Mouse (Mus musculus) frontal cortex, postnatal 14 days (tissue): ENCODE measurements around the gene Fndc7.
"Not testable (repeated sequence)": the region's sequence is repeated elsewhere in the genome, so short reads cannot be mapped to it uniquely, and the experiment has no call there.

Source experiments
- DNase-seq, 2 experiments: peaks; one replicate each; pipeline ENCODE4 v3.0.0; 2022; ENCODE audit warnings: low spot score in 2 of 2

Fndc7 gene

GRCm38 (mm10) chr3:108853266-108853665 lies 36.5 kb downstream of the Fndc7 start:
- no peak for DNase-seq

DNA sequence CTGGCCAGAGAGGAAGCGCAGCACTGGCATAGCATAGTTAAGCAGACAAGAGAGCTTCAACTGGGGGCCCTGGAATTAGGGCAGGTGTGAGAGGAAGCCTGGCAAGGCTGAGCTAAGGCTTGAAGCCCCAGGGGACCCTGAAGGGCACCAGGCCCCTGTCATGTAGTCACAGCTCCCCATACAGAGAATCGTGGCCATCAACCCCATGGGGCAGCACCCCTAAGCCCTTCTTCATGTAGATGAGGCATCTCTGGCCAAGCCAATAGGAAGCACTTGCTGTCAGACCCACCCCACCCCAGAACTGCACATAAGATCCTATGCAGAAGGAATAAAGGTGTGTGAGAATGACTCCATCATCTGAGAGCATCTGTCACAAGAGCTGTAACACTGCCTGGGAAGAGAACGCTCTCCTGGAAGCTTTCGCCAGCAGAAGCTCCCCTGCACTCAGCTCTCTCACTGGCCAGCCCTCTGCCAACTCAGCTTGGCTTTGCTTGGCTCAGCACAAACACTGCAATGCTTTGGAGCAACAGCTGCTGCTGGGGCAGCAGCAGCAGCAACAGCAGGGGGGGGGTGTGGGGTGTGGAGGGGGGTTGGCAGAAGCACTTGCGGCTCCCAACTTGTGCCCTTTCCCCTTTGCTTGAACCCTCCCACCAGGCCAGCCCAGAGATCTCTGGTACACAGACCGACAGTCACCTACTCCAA lies 37.7 kb downstream of the Fndc7 start:
- DNase-seq, result no peak

- DNase-seq, result no peak
Measured at GRCm38 (mm10) chr3:108851554-108851953, 38.3 kb downstream of the Fndc7 start.

DNA sequence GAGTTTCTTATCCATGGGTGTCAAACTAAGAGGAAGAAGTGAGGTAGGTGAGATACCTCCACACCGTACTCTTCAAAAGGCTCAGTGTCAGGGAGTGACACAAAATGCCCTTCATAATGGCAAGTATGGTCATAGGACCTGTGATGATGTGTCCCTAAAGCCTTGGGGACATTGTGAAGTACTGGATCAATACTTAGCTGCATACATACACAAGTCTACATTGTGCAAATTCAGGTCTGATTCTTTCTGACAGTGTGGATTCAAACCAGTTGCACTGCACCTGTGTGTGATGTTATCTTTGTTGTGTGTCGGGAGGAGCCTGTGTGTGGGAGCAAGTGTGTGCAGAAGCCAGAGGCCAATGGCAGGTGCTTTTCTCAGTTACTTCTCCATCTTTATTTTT lies 38.7 kb downstream of the Fndc7 start:
- no peak for DNase-seq

- no peak for DNase-seq
Measured at GRCm38 (mm10) chr3:108850506-108850905, 39.3 kb downstream of the Fndc7 start.

GRCm38 (mm10) chr3:108846616-108847015 lies 43.2 kb downstream of the Fndc7 start:
- no peak for DNase-seq

DNA sequence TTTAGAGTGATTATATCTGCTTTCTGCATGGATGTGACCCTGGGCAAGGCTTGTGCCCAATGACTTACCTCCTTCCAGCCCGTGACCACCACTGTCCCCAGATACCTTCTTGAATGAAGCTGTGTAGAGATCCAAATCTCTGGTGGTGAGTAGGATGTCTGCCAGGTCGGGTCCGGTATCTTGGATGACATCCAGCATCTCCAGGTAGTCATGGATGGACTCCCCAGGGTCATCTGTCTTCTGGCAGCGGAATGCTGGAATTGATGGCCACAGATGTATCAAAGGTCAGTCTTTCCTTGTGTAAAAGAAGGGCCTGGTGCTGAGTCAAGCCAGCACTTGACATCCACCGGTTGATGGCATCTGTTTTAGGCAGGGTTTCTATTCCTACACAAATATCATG lies 45.3 kb downstream of the Fndc7 start:
- DNase-seq, result no peak

DNA sequence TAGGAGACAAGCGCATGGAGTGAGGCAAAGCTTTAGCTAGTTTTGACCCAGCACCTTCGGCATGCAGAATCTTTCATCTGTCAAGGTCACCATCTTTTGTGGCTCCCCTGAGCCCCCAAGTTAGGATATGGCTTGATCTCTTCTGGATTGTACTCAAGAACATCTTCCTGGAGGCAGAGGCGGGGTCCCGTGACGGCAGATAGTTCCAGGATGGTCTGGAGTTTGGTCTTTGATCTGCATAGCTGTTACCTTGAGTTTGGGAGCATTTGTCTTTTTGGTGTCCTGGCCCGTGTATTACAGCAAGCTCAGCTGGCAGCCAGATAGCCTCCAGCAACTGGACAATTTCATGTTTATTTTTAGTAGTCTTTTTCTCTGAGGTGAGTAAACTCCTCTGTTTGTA lies 45.8 kb downstream of the Fndc7 start:
- no peak for DNase-seq

DNA sequence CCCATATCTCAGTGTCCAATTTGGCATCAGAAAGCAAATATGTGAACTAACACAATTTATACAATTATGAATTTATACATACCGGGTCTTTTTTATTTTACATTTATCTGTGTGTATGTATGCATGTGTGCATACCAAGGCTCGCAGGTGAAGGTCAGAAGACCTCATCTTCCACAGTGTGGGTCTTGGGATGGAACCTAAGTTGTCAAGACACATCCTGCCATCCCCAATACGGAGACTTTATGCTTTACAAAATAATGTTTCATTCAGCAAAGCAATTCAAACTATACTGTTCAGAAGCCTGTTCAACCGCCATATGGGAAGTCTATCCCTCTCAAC lies 49.1 kb downstream of the Fndc7 start:
- DNase-seq, result no peak

GRCm38 (mm10) chr3:108840000-108840715 lies 49.6 kb downstream of the Fndc7 start, which contains the start of gene Stxbp3:
Gene Stxbp3 (minus strand): TSS chr3:108840526.
- peak; percentile 95 to 97 for DNase-seq

DNA sequence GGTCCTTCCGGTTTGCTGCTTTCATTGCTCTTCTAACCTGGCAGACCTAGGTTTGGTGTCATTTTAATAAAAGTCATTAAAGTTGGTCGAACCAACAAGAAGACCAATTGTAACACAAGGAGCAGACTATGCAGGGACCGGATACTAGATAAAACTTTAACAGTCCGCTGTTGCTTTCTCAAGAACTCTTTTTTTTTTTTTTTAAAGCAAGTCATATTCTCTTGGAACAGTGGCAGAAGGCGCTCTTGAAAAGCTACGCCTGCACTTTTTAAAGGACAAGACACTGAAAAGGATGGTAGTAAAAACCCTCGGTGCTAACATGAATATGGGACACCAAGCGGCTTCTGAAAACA lies 50.2 kb downstream of the Fndc7 start:
- no peak for DNase-seq

DNA sequence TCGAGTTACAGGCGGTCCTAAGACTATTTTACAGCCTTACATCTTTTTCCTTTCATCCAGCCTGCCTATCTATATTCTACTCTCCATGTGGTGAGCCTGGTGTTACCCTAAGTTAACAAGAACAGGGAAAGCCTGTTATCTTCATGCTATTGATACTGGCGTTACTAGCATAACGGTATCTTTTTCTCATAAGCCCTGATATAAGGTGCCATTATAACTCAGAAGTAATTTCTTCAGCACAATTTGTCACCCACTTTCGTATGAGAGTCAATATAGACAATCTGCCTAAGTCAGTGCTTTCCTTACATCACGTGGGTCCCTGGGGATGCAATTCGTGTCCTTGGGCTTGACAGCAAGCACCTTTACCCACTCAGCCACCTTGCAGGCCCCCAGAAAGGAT lies 50.8 kb downstream of the Fndc7 start:
- DNase-seq, result no peak

- no peak for DNase-seq
Measured at GRCm38 (mm10) chr3:108836931-108837330, 52.9 kb downstream of the Fndc7 start.

GRCm38 (mm10) chr3:108833717-108834116 lies 56.1 kb downstream of the Fndc7 start:
- DNase-seq, result not testable (repeated sequence)

GRCm38 (mm10) chr3:108831750-108832149 lies 58.1 kb downstream of the Fndc7 start:
- no peak for DNase-seq

- no peak for DNase-seq
Measured at GRCm38 (mm10) chr3:108830493-108830892, 59.3 kb downstream of the Fndc7 start.

GRCm38 (mm10) chr3:108815631-108816030 lies 74.2 kb downstream of the Fndc7 start:
- DNase-seq, result no peak

DNA sequence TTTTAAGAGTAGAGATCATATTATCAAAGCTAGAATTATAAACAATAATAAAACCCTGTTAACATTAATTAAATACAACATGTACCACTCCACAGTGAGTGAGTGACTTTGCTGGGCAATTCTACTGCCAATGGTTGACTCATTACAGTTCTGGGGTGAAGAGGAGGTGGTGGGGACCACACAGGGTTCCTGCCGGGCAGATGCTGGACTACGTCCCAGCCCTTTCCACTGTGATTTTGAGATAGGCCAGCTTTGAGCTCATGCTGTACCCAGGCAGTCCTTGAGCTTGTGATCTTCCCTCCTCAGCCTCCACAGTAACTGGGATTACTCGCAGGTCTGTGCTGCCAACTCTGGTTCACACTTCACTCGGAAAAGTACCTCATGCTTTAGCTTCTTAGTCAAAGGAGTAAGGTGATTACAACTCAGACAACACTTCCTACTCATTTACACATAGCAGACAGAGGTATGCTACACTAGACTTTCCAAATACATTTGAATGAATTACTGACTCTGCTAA lies 79.0 kb downstream of the Fndc7 start:
- DNase-seq, result no peak

GRCm38 (mm10) chr3:108805622-108806021 lies 84.2 kb downstream of the Fndc7 start:
- DNase-seq, result no peak
